Mouse (Mus musculus) heart, embryonic 13.5 days (tissue): ENCODE measurements at regions not wholly inside any gene's neighbourhood (a gene's known extent, or its start where the extent isn't known, plus 50 kb on each side); places are given as distances from the start of the nearest gene placed in this dataset. TPM values are rescaled to one million over a fixed set of nuclear protein-coding genes. Genes with fewer than 3 reads are reported as not detected.

Experiments
- ATAC-seq: fragments of 200-750 bp; cut with Nextera tagmentation; 2 replicates; pipeline ENCODE4 v1.8.0; 2017; ENCODE audit warnings: moderate TSS enrichment; ENCODE audit not compliant: insufficient number of reproducible peaks, low FRiP score, low TSS enrichment; ENCODE audit errors: extremely low read depth
- H3K27ac ChIP-seq: fragments of 300-500 bp; sonication (generic); replicated peaks from 2 replicates; pipeline ENCODE4 v1.5.1; 2015; ENCODE audit warnings: moderate library complexity, mild to moderate bottlenecking, inconsistent platforms
- H3K27me3 ChIP-seq: fragments of 300-500 bp; sonication (generic); replicated peaks from 2 replicates; pipeline ENCODE4 v1.6.1; 2015; ENCODE audit warnings: mild to moderate bottlenecking, inconsistent platforms
- H3K36me3 ChIP-seq: fragments of 300-500 bp; sonication (generic); 2 replicates; pipeline ENCODE4 v1.6.1; 2015; ENCODE audit warnings: mild to moderate bottlenecking, inconsistent platforms
- H3K4me1 ChIP-seq: fragments of 300-500 bp; sonication (generic); 2 replicates; pipeline ENCODE4 v1.6.1; 2015; ENCODE audit warnings: inconsistent platforms
- H3K4me2 ChIP-seq: fragments of 300-500 bp; sonication (generic); 2 replicates; pipeline ENCODE4 v1.6.1; 2015; ENCODE audit warnings: inconsistent platforms, mild to moderate bottlenecking, moderate library complexity
- H3K4me3 ChIP-seq: fragments of 300-500 bp; sonication (generic); 2 replicates; pipeline ENCODE4 v1.5.1; 2015; ENCODE audit warnings: moderate library complexity, mild to moderate bottlenecking, inconsistent platforms
- H3K9ac ChIP-seq: fragments of 300-500 bp; sonication (generic); 2 replicates; pipeline ENCODE4 v1.6.1; 2015; ENCODE audit warnings: inconsistent platforms, mild to moderate bottlenecking, moderate library complexity
- H3K9me3 ChIP-seq: fragments of 300-500 bp; sonication (generic); 2 replicates; pipeline ENCODE4 v1.6.1; 2016; ENCODE audit warnings: inconsistent platforms
- WGBS: fragments of 180-500 bp; shearing (Covaris S2); methylation state at CpG from one replicate; pipeline ENCODE4 v1.1.7; 2015; ENCODE audit warnings: mixed read lengths; 5-methylcytosine and 5-hydroxymethylcytosine counted together
- microRNA-seq: library from miRNA; unstranded; fragments of <30 nt; microRNA quantifications from one replicate; pipeline ENCODE4, GENCODE M21; 2016

GRCm38 (mm10) chr15:62055011-62055410, 1132.2 kb upstream of the A1bg start:
- no peak for ATAC-seq
- Histone ChIP-seq H3K27ac (no peak overlapping the region), H3K36me3 (no peaks in the 10 kb centered on the region), H3K27me3 (no peaks in the 10 kb centered on the region), H3K9me3 (peaks cover 2% of the 10 kb centered on the region; the same call in 1 of the 2 replicates), H3K4me2 (no peak overlapping the region), H3K4me1 (peaks cover 14% of the 10 kb centered on the region; the same call in 1 of the 2 replicates), H3K4me3 (no peak overlapping the region), H3K9ac (no peak overlapping the region)
- WGBS: 78% methylated on average over 2 of the region's 2 CpGs

- Histone ChIP-seq H3K27ac (peak overlapping the region; percentile 53; the same call in 1 of the 2 replicates), H3K4me3 (no peak overlapping the region), H3K9me3 (peaks cover 2% of the 10 kb centered on the region; the same call in 1 of the 2 replicates), H3K4me2 (no peak overlapping the region), H3K4me1 (peaks cover 19% of the 10 kb centered on the region; the same call in 1 of the 2 replicates), H3K27me3 (no peaks in the 10 kb centered on the region), H3K36me3 (no peaks in the 10 kb centered on the region), H3K9ac (peak overlapping the region; percentile 47; the same call in 1 of the 2 replicates)
- WGBS: 65% methylated on average over 8 of the region's 8 CpGs
- no peak for ATAC-seq
These were observed 1130.8 kb upstream of the A1bg start for GRCm38 (mm10) chr15:62053420-62054239.

DNA sequence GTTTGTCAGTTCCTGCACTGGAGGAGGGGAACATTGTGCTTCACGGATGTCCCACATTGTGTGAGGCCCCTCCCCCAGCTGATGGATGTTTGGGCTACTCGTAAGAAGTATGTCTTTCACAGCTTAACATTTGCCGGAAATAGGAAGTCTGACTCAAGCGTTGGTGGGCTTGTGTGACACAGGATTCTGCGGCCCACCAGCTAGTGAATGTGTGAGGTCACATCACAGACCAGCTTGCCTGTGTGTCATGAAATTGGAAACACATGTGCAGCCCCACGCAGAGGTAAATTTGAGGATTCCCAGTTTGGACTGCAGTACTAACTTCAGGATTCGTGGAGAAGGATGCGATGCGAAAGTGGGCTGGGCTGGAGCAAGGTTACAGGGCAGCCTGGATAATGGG, 1126.6 kb upstream of the A1bg start:
- Histone ChIP-seq H3K36me3 (no peaks in the 10 kb centered on the region), H3K27ac (no peak overlapping the region), H3K4me3 (no peak overlapping the region), H3K9ac (no peak overlapping the region), H3K27me3 (no peaks in the 10 kb centered on the region), H3K9me3 (peaks cover 2% of the 10 kb centered on the region; the same call in 1 of the 2 replicates), H3K4me2 (no peak overlapping the region), H3K4me1 (peaks cover 11% of the 10 kb centered on the region; the same call in 1 of the 2 replicates)
- WGBS: 68% methylated on average over 9 of the region's 9 CpGs
- no peak for ATAC-seq

DNA sequence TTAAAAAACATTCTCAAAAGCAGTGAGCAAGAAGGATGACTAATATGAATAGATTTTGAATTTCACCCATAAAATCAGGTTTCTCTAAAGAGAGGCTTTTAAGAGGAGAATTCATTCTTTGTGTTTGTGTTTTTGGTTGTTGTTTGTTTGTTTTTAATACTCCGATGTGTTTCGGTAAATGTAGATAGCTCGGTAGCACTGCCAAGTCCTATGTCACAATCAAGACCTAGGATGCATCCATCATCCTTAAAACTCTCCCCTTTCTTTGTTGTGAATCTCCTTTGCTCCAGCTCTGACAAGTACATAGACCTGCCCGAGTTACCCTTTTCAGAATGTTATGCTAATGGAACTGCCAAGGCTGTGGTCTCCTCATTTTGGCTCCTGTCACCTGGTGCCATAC, 1126.2 kb upstream of the A1bg start:
- H3K4me3 ChIP-seq: no peak overlapping the region
- ATAC-seq: no peak
- H3K4me1 ChIP-seq: peaks cover 11% of the 10 kb centered on the region; the same call in 1 of the 2 replicates
- 72% methylated on average over 4 of the region's 4 CpGs for WGBS
- H3K36me3 ChIP-seq: no peaks in the 10 kb centered on the region
- H3K27me3 ChIP-seq: no peaks in the 10 kb centered on the region
- no peak overlapping the region for H3K4me2 ChIP-seq
- H3K9me3 ChIP-seq: peaks cover 2% of the 10 kb centered on the region; the same call in 1 of the 2 replicates
- H3K27ac ChIP-seq: no peak overlapping the region
- H3K9ac ChIP-seq: no peak overlapping the region

GRCm38 (mm10) chr15:62046276-62046675, 1123.5 kb upstream of the A1bg start:
- 84% methylated on average over 3 of the region's 3 CpGs for WGBS
- H3K36me3 ChIP-seq: no peaks in the 10 kb centered on the region
- no peak for ATAC-seq
- H3K27me3 ChIP-seq: no peaks in the 10 kb centered on the region
- H3K9me3 ChIP-seq: peaks cover 2% of the 10 kb centered on the region; the same call in 1 of the 2 replicates
- H3K9ac ChIP-seq: no peak overlapping the region
- no peak overlapping the region for H3K4me2 ChIP-seq
- H3K4me1 ChIP-seq: peaks cover 13% of the 10 kb centered on the region
- H3K4me3 ChIP-seq: no peak overlapping the region
- H3K27ac ChIP-seq: no peak overlapping the region

- H3K4me1 ChIP-seq: peaks cover 13% of the 10 kb centered on the region
- H3K27ac ChIP-seq: no peak overlapping the region
- H3K4me3 ChIP-seq: no peak overlapping the region
- no peak for ATAC-seq
- no peak overlapping the region for H3K9ac ChIP-seq
- H3K4me2 ChIP-seq: no peak overlapping the region
- no peaks in the 10 kb centered on the region for H3K9me3 ChIP-seq
- H3K36me3 ChIP-seq: no peaks in the 10 kb centered on the region
- WGBS: 85% methylated on average over 7 of the region's 7 CpGs
- no peaks in the 10 kb centered on the region for H3K27me3 ChIP-seq
These were observed 1122.0 kb upstream of the A1bg start for GRCm38 (mm10) chr15:62044654-62045335.

- Histone ChIP-seq H3K4me3 (no peak overlapping the region), H3K4me2 (no peak overlapping the region), H3K27me3 (no peaks in the 10 kb centered on the region), H3K36me3 (no peaks in the 10 kb centered on the region), H3K4me1 (peaks cover 16% of the 10 kb centered on the region), H3K27ac (no peak overlapping the region), H3K9ac (no peak overlapping the region), H3K9me3 (no peaks in the 10 kb centered on the region)
- 82% methylated on average over 20 of the region's 20 CpGs for WGBS
- ATAC-seq: no peak
These were observed 1121.0 kb upstream of the A1bg start for GRCm38 (mm10) chr15:62043617-62044392.

DNA sequence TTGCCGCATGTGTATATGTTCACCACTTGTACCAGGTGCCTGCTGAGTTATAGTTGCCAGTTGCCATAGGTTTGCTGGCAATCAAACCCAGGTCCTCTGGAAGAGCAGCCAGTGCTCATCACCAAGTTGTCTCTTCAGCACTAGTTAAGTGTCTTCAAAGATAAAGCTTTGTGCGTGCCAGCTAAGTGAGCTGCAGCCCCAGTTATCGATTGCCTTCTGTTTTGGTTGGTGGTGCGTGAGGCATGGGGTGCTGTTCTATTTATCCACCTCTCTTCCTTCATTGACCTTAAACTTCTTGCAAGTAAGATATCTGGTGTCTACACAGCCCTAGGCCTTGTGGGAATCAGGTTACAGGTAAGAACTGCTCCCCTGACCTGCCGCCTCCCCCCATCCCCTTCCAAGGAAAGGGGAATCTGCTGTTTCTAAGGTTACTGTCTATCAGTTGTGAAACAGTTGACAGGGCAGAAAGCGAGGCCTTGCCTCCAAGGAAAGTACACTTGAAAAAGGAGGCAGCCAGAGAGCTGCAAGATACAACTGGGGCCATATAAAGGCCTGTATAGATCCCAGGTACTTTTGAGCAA, 1120.2 kb upstream of the A1bg start:
- Histone ChIP-seq H3K27me3 (0 out of 2 replicates have a peak, but pooled peaks cover 3% of the 10 kb centered on the region), H3K4me3 (no peak overlapping the region), H3K4me1 (peaks cover 24% of the 10 kb centered on the region), H3K36me3 (no peaks in the 10 kb centered on the region), H3K27ac (no peak overlapping the region), H3K9me3 (no peaks in the 10 kb centered on the region), H3K4me2 (no peak overlapping the region), H3K9ac (no peak overlapping the region)
- WGBS: 59% methylated on average over 6 of the region's 6 CpGs
- ATAC-seq: no peak

Small RNA genes in the stretch of these regions (microRNA-seq; reads per million reads assigned to microRNA genes)
- gene Gm24810: not detected
